Mouse (Mus musculus) embryonic fibroblast, embryonic 13.5 days (primary cell): ENCODE results near the gene Pdlim7.

Experiments
- CTCF ChIP-seq: IDR thresholded peaks from 2 replicates; pipeline ENCODE4 v1.5.1; 2011; ENCODE audit warnings: mild to moderate bottlenecking, control low read depth, low read length, moderate library complexity, borderline replicate concordance; ENCODE audit not compliant: insufficient read depth
- POLR2A ChIP-seq: IDR thresholded peaks from 2 replicates; pipeline ENCODE4 v1.6.1; 2011; ENCODE audit warnings: low read depth, mild to moderate bottlenecking, control low read depth, low read length, moderate library complexity

- no peak for TF ChIP-seq CTCF
- TF ChIP-seq POLR2A = no peak
These were observed 34.4 kb upstream of the Pdlim7 start for GRCm38 (mm10) chr13:55547916-55548315.
